Mouse (Mus musculus) cerebellum, postnatal 25 days (tissue): ENCODE results near the gene Opn4.

Experiments
- DNase-seq, 2 experiments: peaks; one replicate each; pipeline ENCODE4 v3.0.0; 2021; ENCODE audit warnings: mixed read lengths in 2 of 2

Gene Opn4

GRCm38 (mm10) chr14:34599941-34600340, at the start of gene Opn4:
Gene Opn4 (minus strand): TSS chr14:34600142.
- DNase-seq, result no peak

DNA sequence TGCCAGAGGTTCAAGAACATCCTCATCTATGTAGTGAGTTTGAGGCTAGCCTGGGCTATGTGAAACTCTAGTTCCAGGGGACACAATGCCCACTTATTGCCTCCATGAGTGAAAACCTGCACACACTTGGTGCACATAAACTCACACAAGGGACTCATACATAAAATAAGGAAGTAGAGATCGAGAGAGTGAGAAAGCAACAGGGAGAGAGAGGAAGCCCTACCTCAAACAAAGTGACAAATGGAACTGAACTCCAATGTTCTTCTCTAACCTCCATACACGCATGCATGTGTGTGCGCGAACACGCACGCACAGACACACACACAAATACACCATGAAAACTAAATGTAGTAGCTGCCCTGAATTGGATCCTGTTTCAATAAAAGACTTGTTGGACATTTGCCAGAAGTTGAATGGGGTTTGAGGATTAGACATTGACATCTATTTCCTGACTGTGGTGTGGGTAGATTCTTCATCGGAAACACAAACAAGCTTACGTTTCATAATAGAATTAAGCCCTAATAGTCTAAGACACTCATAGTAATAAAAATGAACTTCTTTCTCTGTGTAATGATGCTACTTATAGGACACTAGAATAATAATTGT, 48.0 kb upstream of the Opn4 start:
- DNase-seq, result no peak

DNA sequence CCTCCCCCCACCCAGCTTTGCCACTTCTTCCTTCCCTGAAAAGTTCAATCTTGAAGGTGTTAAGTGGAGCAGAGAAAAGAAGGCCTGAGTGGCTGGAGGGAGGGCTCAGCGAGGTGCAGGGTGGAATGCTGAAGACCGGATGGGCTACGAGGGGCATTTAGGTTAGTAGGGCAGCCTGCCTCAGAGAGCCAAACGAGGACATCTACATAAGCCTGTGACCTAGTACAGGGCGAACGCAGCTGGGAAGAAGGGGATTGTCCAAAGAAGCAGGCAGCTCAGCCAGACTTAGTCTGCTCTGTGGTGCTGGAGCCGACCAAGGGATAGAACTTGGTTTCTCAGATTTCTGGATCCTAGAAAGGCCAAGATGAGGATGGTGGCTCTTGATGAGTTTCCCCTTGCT, 44.2 kb upstream of the Opn4 start:
- DNase-seq, result no peak

- DNase-seq, result no peak
Measured at GRCm38 (mm10) chr14:34635721-34636120, 35.8 kb upstream of the Opn4 start.

- DNase-seq, result no peak
Measured at GRCm38 (mm10) chr14:34635192-34635591, 35.2 kb upstream of the Opn4 start.

DNA sequence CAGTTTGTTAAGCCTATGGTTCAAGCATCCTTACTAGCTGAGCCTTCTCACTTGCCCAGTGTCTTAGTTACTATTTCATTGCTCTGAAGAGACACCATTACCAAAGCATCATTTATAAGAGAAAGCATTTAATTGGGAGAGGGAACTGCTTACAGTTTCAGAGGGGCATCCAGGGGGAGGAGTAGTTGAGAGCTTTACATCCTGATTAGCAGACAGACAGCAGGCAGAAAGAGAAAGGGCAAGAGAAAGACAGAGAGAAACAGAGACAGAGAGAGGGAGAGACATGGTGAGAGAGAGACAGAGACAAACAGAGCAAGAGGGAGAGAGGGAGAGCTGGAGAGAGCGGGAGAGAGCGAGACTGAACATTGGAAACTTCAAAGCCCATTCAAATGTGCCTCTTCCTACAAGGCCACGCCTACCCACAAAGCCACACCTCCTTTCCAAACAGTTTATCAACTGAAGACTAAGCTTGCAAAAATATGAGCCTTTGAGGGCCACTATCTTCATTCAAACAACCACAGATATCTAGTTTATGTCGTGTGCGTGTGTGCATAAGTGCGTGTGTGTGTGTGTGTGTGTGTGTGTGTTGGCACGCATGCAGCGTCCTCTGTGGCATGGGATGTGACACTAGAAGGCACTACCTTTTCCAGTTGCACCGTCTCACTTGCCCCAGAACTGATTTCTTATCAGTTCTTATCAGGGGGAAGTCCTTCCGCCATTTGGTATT, 32.9 kb upstream of the Opn4 start:
- DNase-seq, result no peak

GRCm38 (mm10) chr14:34626824-34627223, 26.9 kb upstream of the Opn4 start:
- DNase-seq, result no peak

DNA sequence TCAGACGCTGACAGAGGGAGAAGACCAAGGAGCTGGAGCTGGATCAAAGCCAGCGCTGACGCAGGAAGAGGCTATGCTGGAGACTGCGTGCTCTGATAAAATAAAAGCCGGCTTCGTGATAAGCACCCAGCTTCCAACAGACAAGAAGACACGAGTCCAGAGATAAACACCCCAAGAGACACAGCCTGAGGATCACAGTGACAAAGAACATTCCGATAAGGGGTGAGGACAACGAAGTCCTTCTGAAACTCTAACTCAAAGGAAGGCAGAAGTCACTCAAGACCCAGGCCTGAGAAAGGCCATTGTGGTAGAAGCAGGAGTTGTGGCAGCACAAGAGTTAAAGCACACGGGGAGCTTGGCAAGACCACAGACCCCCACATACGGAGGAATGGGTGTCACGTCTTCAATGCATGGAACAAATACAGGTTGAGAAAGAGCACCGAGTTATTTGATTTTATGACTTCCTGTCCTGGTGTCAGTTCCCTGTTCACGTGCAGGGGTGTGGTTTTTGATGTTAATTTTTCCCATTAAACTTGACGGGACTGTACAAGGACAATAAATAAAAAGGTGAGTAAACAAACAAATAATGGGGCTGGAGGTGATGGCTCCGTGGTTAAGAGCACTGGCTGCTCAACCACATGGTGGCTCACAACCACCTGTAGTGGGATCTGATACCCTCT, 23.7 kb upstream of the Opn4 start:
- DNase-seq, result no peak

- no peak for DNase-seq
Measured at GRCm38 (mm10) chr14:34623074-34623473, 23.1 kb upstream of the Opn4 start.

- peak; percentile 37 to 63 for DNase-seq
Measured at GRCm38 (mm10) chr14:34620611-34621376, 20.9 kb upstream of the Opn4 start.

GRCm38 (mm10) chr14:34618808-34619207, 18.9 kb upstream of the Opn4 start:
- DNase-seq, result no peak

GRCm38 (mm10) chr14:34616821-34617220, 16.9 kb upstream of the Opn4 start:
- peak; percentile 88 to 93 for DNase-seq

- no peak for DNase-seq
Measured at GRCm38 (mm10) chr14:34615625-34616024, 15.7 kb upstream of the Opn4 start.

DNA sequence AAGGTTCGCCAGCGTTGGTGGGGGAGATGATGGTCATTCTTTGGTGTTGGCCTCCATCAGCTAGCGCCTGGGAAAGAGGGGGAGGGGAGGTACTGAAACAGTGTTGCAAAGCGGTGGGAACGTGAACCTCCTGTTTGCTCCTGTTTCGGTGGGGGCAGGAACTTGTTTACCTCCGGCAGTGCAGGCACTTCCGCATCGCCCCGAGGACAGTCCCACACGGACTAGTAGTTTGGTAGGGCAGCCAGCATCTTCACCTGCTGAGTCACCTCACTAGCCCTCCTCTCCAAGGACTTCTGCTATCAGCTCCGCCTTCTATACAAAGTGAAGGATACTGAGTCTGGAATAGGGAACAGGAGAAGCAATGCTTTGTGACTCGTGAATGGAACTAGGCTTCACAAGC, 15.1 kb upstream of the Opn4 start:
- no peak for DNase-seq

GRCm38 (mm10) chr14:34614551-34614950, 14.6 kb upstream of the Opn4 start:
- no peak for DNase-seq

DNA sequence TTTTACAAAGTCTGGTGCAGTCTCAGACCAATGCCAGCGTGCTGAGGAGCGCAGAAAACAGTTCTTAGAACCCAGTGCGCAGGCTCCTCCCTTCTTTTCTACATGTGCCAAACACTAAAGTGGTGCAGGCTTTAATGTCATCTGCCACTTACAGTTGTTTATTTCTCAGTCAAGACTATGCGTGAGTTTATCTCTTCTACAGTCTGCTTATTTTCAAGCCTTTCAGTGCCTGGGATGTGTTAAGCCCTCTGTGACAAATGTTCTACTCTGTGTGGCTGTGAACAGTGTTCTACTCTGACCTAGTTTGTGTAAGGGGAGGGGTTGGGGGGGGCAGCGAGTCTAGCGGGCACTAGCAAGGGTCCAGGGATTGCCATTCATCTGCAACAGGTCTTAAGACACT, 13.6 kb upstream of the Opn4 start:
- no peak for DNase-seq

DNA sequence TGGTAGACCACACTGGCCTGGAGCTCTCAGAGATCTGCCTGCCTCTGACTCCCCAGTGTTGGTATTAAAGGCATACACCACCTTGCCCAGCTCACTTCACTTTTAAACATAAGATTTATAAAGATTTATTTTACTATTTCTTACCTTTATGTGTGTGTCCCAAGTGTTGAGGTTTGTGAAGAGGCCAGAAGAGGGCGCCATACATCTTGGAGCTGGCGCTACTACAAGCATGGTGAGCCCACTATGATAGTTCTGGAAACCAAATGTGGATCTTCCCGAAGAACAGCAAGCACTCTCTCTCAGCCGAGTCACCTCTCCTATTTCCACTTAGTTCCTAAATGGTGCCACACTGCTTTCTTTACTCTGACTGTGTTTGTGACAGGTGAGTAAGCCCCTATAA, 12.3 kb upstream of the Opn4 start:
- peak in 1 of 2 experiments; percentile 38 for DNase-seq

- DNase-seq, result no peak
Measured at GRCm38 (mm10) chr14:34611591-34611990, 11.6 kb upstream of the Opn4 start.

DNA sequence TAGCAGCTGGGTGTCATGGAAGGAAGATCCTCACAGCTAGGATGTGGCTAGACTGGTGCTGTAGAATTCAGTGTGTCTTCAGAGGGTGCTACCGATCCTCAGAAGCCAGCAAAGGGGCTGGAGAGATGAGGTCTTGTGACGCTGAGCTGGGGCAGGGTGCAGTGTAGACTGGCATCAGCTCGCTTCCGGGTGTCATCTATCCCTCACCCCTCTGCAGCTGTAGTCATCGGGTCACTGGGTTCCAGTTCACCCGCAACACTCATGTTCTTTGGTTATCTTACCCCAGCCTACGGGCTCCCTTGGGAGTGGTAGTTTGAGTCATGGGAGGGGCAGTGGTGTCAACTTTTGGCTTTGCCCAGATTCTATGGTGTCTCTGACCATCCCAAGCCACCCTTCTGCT, 2.0 kb upstream of the Opn4 start:
- DNase-seq, result no peak

- no peak for DNase-seq
Measured at GRCm38 (mm10) chr14:34595596-34596255, 4.2 kb downstream of the Opn4 start.

GRCm38 (mm10) chr14:34591741-34592535, 8.0 kb downstream of the Opn4 start:
- DNase-seq, result no peak
